Mouse (Mus musculus): ENCODE measurements around the gene Kcnn4. TPM values are rescaled to one million over a fixed set of nuclear protein-coding genes. Genes with fewer than 3 reads are reported as not detected.
A peak's percentile ranks its signal among the peaks of the same experiment; 100 is the strongest.

Gene Kcnn4
- 2.4 and 3.0 TPM in 2 replicates for polyA plus RNA-seq (2012; rRNA removed)

GRCm38 (mm10) chr7:24369731-24370541 is at the start of gene Kcnn4:
Gene Kcnn4 (plus strand): TSS chr7:24370263.
- DNase-seq (ENCODE audit: extremely low spot score in 1 of 2, low spot score in 1 of 2), result no peak

DNA sequence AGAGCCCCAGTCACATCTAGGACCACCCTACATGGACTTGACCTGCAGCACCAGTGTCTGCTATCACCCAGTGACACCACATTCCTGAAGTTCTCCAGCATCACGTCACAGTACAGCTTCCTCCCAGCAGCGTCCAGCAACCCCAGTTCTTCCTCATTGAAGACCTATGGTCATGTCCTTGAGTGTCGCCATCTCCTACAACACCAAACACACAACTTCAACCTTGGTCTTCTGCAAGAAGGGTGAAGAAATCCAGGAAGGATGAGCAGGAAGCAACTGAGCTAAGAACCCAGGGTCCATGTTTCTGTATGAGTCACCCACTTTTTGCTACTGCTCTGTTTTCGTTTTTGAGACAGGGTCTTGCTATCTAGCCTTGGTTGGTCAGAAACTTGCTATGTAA is 47.5 kb upstream of the Kcnn4 start:
- DNase-seq (ENCODE audit: extremely low spot score in 1 of 2, low spot score in 1 of 2), result no peak

DNA sequence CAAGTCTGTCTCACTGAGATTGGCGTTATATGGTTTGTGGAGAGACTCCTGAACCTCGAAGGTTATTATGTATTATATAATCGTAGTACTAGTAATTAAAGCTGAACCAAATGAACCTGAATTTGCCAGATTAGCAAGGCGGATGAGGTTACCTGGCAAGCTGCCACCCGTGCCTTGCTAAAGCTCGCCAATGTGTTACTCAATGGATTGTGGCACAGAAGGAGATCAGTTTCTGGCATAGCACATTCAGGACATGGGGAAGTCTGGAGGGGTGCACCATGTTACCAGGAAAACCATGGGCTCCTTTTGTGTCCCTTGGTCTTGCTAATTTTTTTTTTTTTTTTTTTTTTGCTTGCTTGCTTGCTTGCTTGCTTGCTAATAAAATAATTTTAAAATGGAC is 44.9 kb upstream of the Kcnn4 start:
- DNase-seq (ENCODE audit: extremely low spot score in 1 of 2, low spot score in 1 of 2), result peak in 1 of 2 experiments; percentile 34

DNA sequence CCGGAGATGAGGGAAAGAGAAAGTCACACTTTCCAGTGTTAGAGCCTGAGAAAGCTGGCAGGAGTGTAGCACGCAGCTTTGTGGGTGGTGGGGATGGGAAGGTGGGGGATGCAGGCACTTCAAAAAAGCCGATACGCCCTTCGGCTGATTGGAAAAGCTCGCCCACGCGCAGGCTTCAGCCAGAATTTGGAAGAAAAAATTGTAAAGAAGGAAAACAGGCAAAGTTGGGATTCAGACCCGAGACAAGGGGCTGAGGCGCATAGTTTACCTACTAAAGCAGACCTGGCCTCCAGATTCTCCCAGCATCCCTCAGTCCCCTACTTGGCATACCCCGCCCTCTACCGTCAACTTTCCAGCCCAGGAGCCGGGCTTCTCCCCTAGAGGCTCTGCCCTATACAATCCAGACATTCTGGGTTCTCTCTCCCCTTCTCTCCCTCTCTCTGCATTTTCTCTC is 44.4 kb upstream of the Kcnn4 start:
- peak; percentile 60 to 81 for DNase-seq (ENCODE audit: extremely low spot score in 1 of 2, low spot score in 1 of 2)

GRCm38 (mm10) chr7:24326273-24327135 is 43.6 kb upstream of the Kcnn4 start:
- peak in 1 of 2 experiments; percentile 57 for DNase-seq (ENCODE audit: extremely low spot score in 1 of 2, low spot score in 1 of 2)

- no peak for DNase-seq (ENCODE audit: extremely low spot score in 1 of 2, low spot score in 1 of 2)
Observed at GRCm38 (mm10) chr7:24327281-24327975, 42.6 kb upstream of the Kcnn4 start.

DNA sequence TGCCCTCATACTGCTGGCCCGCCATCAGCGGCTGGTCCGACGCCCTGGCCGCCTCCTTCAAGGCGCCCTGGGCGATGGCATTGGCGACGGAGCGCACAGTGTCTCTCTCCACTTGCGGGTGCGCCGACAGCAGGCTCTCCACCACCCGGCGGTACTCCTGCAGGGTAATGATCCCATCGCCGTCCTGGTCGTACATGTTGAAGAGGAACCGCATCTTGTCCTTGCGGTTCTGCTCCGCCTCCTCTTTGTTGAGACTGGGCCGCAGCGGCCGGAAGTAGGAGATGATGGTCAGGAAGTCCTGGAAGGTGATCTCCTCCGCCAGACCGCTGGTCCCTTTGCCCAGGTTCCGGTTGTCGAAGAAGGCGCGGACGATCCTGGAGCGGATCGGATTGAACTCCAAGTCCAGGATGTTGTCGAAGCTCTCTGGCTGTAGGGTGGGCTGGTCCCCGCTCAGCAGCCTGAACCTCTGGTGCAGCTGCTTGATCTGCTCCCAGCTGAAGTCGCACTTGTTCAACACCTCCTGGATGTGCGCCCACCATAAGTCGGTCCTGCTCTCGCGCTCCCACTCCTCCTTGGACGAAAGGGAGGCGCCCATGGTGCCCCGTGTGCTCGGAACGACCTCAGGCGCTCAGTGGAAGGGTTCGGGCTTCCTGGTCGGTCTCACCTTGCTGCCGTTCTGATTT is 36.6 kb upstream of the Kcnn4 start, which contains the start of gene Tescl:
TSS of gene Tescl (minus strand) at position 633 of the 683 bp plus-strand sequence.
- DNase-seq (ENCODE audit: extremely low spot score in 1 of 2, low spot score in 1 of 2), result no peak

DNA sequence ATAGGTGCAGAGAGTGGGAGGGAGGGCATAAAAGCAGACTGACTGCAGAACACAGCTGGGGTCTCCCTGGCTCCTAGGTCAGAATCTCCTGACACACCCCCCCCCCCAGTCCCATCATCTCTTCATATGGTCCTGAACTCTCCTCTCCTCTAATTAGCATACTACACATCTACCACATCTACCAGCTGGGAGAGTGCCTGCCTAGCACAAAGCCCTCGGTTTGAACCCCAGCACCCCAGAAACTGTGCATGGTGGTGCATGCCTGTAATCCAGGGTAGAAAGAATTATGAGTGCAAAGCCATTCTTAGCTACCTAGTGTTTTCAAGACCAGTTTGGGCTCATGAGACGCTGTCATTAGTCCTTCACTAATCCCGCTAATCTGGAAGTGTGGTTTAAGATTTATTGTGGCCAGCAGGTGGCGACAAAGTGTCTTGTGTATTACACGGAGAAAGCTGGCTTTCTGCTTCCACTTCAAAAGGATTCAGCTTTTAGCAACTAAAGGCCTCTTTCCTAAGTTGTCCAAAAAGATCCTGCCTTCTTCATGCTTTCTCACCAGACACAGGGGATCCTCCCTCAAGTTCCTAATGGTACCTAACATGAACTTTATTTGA is 34.3 kb upstream of the Kcnn4 start:
- peak; percentile 52 to 92 for DNase-seq (ENCODE audit: extremely low spot score in 1 of 2, low spot score in 1 of 2)

- no peak for DNase-seq (ENCODE audit: extremely low spot score in 1 of 2, low spot score in 1 of 2)
Observed at GRCm38 (mm10) chr7:24338241-24338640, 31.8 kb upstream of the Kcnn4 start.

- DNase-seq (ENCODE audit: extremely low spot score in 1 of 2, low spot score in 1 of 2), result peak in 1 of 2 experiments; percentile 44
Observed at GRCm38 (mm10) chr7:24343701-24344272, 26.3 kb upstream of the Kcnn4 start.

- no peak for DNase-seq (ENCODE audit: extremely low spot score in 1 of 2, low spot score in 1 of 2)
Observed at GRCm38 (mm10) chr7:24346444-24346843, 23.6 kb upstream of the Kcnn4 start.

GRCm38 (mm10) chr7:24348896-24349295 is 21.2 kb upstream of the Kcnn4 start, which contains the start of gene Lypd5:
Gene Lypd5 (plus strand): TSS chr7:24349196.
- no peak for DNase-seq (ENCODE audit: extremely low spot score in 1 of 2, low spot score in 1 of 2)

DNA sequence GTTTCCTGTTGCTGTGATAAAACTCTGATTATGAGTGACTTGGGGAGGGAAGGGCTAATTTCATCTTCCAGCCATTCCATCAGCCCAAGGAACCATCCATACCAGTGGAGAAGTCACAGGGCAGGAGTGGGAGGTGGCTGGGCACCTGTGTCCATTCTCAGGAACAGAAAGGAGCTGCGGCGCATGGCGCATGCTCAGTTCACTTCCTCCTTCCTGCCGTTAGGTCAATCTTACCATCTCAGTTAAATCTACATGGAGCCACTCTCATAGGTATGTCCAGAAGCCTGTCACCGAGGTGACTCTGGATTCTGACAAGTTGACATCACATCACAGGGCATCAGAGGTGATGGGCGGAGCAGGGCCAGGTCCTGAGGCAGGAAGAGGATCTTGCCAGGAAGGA is 14.4 kb upstream of the Kcnn4 start:
- DNase-seq (ENCODE audit: extremely low spot score in 1 of 2, low spot score in 1 of 2), result no peak

GRCm38 (mm10) chr7:24356081-24356480 is 14.0 kb upstream of the Kcnn4 start:
- DNase-seq (ENCODE audit: extremely low spot score in 1 of 2, low spot score in 1 of 2), result no peak

DNA sequence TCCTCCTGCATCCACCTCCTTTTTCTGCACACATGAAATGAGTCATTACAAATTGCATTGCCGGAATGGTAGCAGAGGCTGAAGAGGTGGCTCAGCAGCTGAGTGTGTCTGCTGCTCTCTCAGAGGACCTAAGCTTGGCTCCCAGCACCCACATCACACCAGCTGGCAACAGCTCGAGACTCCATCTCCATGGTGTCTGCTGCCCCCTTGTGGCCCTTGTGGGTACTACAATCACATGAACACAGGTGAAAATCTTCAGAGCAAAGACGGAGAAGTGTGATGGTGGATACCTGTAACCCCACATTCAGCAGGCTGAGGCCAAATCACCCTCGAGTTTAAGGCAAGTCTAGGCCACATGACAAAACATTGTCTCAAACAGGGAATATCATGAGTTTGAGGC is 12.2 kb upstream of the Kcnn4 start:
- no peak for DNase-seq (ENCODE audit: extremely low spot score in 1 of 2, low spot score in 1 of 2)

GRCm38 (mm10) chr7:24359269-24359668 is 10.8 kb upstream of the Kcnn4 start:
- no peak for DNase-seq (ENCODE audit: extremely low spot score in 1 of 2, low spot score in 1 of 2)

GRCm38 (mm10) chr7:24361001-24361400 is 9.1 kb upstream of the Kcnn4 start:
- no peak for DNase-seq (ENCODE audit: extremely low spot score in 1 of 2, low spot score in 1 of 2)

- peak in 1 of 2 experiments; percentile 66 for DNase-seq (ENCODE audit: extremely low spot score in 1 of 2, low spot score in 1 of 2)
Observed at GRCm38 (mm10) chr7:24363228-24363627, 6.8 kb upstream of the Kcnn4 start.

DNA sequence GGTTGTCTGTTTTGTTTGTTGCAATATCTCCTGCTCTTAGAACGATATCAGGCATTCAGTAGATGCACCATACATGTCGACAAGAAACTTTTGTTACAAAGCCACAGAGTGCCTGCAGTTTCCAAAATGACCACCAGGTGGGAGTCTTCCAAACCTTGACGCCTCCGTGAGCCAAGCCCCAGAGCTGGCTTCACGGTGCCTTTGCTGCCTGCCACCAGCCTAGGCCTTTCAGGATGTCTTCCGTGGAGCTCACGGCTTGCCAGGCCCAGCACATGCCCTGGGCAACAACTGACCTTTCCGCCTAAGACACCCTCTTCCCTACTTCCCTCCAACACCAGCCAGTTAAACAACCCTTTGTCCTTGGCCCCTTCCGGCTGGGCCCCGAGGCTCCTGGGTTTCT is 5.2 kb upstream of the Kcnn4 start:
- DNase-seq (ENCODE audit: extremely low spot score in 1 of 2, low spot score in 1 of 2), result peak; percentile 60 to 95
